Mouse (Mus musculus) limb, embryonic 10.5 days (tissue): Measurements from ENCODE around the gene Msx1. TPM values are rescaled to one million over a fixed set of nuclear protein-coding genes. Genes with fewer than 3 reads are reported as not detected.

Experiments used
- DNase-seq: peaks from one replicate; pipeline ENCODE4 v3.0.0-alpha.2; 2017; ENCODE audit warnings: low spot score
- H3K27ac ChIP-seq: fragments of 300-500 bp; sonication (generic); 2 replicates; pipeline ENCODE4 v1.5.1; 2016; ENCODE audit warnings: mild to moderate bottlenecking
- H3K27me3 ChIP-seq: fragments of 300-500 bp; sonication (generic); 2 replicates; pipeline ENCODE4 v1.6.1; 2016; ENCODE audit warnings: low read depth, mild to moderate bottlenecking; ENCODE audit not compliant: poor library complexity, severe bottlenecking
- H3K36me3 ChIP-seq: fragments of 300-500 bp; sonication (generic); 2 replicates; pipeline ENCODE4 v1.6.1; 2016; ENCODE audit warnings: mild to moderate bottlenecking, moderate library complexity
- H3K4me1 ChIP-seq: fragments of 300-500 bp; sonication (generic); 2 replicates; pipeline ENCODE4 v1.6.1; 2016
- H3K4me3 ChIP-seq: fragments of 300-500 bp; sonication (generic); 2 replicates; pipeline ENCODE4 v1.5.1; 2016; ENCODE audit warnings: mild to moderate bottlenecking, moderate library complexity
- H3K9me3 ChIP-seq: fragments of 300-500 bp; sonication (generic); replicated peaks from 2 replicates; pipeline ENCODE4 v1.6.1; 2016; ENCODE audit warnings: mild to moderate bottlenecking
- WGBS: fragments of 180-500 bp; shearing (Covaris S2); methylation state at CpG from one replicate; pipeline ENCODE4 v1.1.7; 2016; 5-methylcytosine and 5-hydroxymethylcytosine counted together
- polyA plus RNA-seq: library from polyadenylated mRNA; unstranded; fragments of >200 nt; fragmentation: Nextera tagmentation; extraction: Ambion mirVana; gene quantifications from 2 replicates; pipeline ENCODE4 v1.2.1, GENCODE M21; 2016

Gene Msx1
- polyA plus RNA-seq, result 360 and 372 TPM in 2 replicates

DNA sequence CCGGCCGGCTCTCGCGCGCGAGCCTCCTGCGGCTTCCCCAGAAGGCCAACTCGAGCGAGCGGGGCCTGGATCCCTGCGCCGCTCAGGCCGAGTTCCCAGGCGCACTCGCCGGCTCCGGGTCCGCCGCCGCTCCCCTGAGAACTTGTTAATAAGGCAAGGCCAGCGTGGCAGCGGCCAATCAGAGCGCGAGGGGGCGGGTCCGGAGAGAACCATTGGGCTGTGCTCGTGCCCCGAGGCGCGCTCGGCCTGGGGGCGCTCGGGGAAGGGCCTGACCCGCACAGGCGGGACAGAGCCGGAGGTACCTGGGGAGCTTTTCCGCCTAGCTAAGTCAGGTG is at the start of gene Msx1:
TSS of gene Msx1 (minus strand) at position 123 of the 335 bp plus-strand sequence.
- Histone ChIP-seq H3K27me3 (peaks cover 88% of the 10 kb centered on the region), H3K27ac (peak within 1 kb of the TSS; percentile 93), H3K4me1 (peaks cover 94% of the 10 kb centered on the region), H3K4me3 (peak within 1 kb of the TSS; percentile 86), H3K9me3 (no peaks in the 10 kb centered on the region; the same call in 1 of the 2 replicates), H3K36me3 (peaks cover 23% of the 10 kb centered on the region)
- peak; percentile 96 for DNase-seq
- 0% methylated on average over 37 of the region's 37 CpGs for WGBS

GRCm38 (mm10) chr5:37865471-37865870 is 41.1 kb upstream of the Msx1 start:
- H3K27ac ChIP-seq, result no peak overlapping the region
- 72% methylated on average over 6 of the region's 6 CpGs for WGBS
- no peak for DNase-seq
- no peaks in the 10 kb centered on the region for H3K9me3 ChIP-seq
- H3K27me3 ChIP-seq, result peaks cover 33% of the 10 kb centered on the region
- H3K4me3 ChIP-seq, result no peak overlapping the region
- H3K4me1 ChIP-seq, result peaks cover 34% of the 10 kb centered on the region
- H3K36me3 ChIP-seq, result no peaks in the 10 kb centered on the region

- Histone ChIP-seq H3K36me3 (no peaks in the 10 kb centered on the region), H3K4me1 (peaks cover 44% of the 10 kb centered on the region), H3K9me3 (no peaks in the 10 kb centered on the region), H3K27me3 (peaks cover 42% of the 10 kb centered on the region), H3K4me3 (no peak overlapping the region), H3K27ac (no peak overlapping the region)
- DNase-seq, result no peak
- 93% methylated on average over 2 of the region's 2 CpGs for WGBS
These were observed 39.9 kb upstream of the Msx1 start for GRCm38 (mm10) chr5:37864309-37864708.

DNA sequence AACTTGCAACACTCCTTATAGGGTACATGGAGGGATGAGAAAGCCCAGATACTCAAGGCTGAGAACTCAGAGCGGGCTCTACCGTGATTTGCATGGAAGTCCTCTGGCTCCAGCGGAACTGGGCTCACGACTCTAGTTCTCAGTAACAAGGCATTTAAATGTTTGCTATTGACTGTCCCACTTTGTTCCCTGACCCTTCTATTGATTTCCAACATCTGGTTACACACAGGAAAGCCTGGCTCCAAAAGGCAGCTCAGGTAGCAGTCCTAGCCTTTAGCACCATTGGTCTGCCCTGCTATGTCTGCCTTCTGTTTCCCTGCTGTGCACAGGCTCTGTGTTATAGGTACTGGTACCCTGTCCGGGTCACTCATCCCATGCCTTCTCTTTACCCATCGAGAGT is 36.5 kb upstream of the Msx1 start:
- Histone ChIP-seq H3K4me3 (no peak overlapping the region), H3K27me3 (peaks cover 58% of the 10 kb centered on the region), H3K36me3 (no peaks in the 10 kb centered on the region), H3K4me1 (peaks cover 72% of the 10 kb centered on the region), H3K9me3 (no peaks in the 10 kb centered on the region), H3K27ac (0 out of 2 replicates have a peak overlapping the region, but pooled peaks have one; percentile 33)
- whole genome bisulfite sequencing, result 84% methylated on average over 6 of the region's 6 CpGs
- DNase-seq, result no peak

DNA sequence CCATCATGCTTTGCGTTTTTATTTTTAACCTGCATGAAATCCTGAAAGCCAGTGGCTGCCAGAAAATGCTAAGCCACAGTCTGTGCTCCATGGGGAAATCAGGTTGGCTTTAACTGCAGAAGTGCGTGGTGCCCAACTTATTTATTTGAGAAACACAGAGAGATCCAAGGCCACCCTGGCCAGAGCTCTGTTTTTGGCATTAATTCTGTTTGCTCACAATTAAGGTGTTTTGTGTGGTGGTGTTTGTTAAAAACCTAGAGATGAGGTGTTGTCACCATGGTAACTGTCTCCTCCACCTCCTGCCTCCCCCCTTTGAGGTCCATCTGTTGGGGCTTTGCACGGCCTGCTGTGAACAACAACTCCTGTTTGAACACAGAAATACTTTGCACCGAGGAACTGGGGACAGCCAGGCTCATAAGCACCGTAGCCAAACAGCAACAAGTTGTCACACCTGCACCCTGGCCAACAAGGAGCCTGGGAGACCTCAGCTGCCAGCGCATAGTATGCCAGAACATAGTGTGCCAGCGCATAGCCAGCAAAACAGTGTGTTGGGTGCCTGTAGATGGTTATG is 35.9 kb upstream of the Msx1 start:
- WGBS, result 62% methylated on average over 7 of the region's 7 CpGs
- Histone ChIP-seq H3K36me3 (no peaks in the 10 kb centered on the region), H3K9me3 (no peaks in the 10 kb centered on the region), H3K27ac (0 out of 2 replicates have a peak overlapping the region, but pooled peaks have one; percentile 33), H3K4me1 (peaks cover 70% of the 10 kb centered on the region), H3K27me3 (peaks cover 64% of the 10 kb centered on the region), H3K4me3 (no peak overlapping the region)
- no peak for DNase-seq

DNA sequence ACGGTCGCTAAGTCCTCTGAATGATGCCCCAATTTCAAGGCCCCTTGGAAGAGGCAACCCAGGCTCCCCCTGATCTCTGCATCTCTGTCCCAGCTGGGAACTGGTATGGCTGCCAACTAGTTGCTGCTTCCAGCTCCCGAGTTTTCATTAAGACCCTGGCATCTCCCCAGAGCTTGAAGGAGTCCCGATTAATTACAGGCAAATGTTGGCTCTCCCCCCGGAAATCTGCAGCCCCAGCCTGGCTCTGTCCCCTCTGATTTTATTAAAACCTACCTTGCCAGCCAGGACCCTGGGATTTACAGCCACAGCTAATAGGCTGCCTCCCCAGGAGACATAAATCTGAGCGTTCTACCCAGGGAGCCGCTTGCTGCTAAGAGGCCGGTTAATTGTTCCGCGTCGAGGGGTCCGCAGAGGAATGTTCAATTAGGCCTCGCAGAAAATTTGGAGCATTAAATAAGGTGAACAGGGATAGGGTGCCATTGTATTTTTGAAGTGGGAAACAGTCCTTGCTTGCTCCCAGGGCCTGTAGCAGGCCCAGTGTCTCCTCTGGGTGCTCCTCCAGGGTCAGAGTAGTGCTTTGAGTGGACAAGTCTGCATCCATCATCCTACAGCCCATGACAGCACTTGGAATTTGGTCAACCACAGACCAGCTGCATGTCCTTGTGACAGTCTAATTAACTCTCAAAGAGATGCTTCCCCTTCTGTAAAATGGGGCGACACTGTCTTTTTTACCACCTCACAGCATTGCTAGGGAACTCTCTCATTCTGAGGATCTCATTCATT is 33.6 kb upstream of the Msx1 start:
- Histone ChIP-seq H3K36me3 (no peaks in the 10 kb centered on the region), H3K4me1 (peaks cover 67% of the 10 kb centered on the region), H3K4me3 (0 out of 2 replicates have a peak overlapping the region, but pooled peaks have one; percentile 0), H3K27me3 (peaks cover 65% of the 10 kb centered on the region), H3K9me3 (no peaks in the 10 kb centered on the region), H3K27ac (peak overlapping the region; percentile 39; the same call in 1 of the 2 replicates)
- 19% methylated on average over 14 of the region's 14 CpGs for WGBS
- DNase-seq, result no peak

- Histone ChIP-seq H3K9me3 (no peaks in the 10 kb centered on the region), H3K4me3 (no peak overlapping the region), H3K27me3 (peaks cover 67% of the 10 kb centered on the region), H3K36me3 (no peaks in the 10 kb centered on the region), H3K27ac (no peak overlapping the region), H3K4me1 (peaks cover 58% of the 10 kb centered on the region)
- WGBS, result 34% methylated on average over 5 of the region's 5 CpGs
- no peak for DNase-seq
These were observed 31.7 kb upstream of the Msx1 start for GRCm38 (mm10) chr5:37856057-37856456.

DNA sequence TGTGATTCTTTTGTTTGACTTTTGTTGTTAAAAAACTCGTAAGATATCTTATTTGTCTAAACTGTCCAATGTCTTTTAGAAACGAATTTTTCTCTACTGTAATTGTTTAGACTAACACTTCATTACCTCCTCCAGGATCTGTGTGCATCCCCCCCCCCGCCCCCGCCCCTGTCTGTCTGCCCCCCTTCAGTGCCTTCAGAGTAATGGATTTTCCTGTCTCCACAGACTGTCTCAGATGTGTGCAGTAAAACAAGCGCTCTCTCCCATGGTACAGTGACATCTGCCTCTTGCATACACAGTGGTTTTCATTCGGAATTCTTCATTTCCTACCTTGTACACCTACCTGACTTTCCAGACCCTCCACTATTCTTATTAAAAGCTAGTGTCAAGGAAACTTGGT is 29.9 kb upstream of the Msx1 start:
- H3K27ac ChIP-seq, result no peak overlapping the region

DNA sequence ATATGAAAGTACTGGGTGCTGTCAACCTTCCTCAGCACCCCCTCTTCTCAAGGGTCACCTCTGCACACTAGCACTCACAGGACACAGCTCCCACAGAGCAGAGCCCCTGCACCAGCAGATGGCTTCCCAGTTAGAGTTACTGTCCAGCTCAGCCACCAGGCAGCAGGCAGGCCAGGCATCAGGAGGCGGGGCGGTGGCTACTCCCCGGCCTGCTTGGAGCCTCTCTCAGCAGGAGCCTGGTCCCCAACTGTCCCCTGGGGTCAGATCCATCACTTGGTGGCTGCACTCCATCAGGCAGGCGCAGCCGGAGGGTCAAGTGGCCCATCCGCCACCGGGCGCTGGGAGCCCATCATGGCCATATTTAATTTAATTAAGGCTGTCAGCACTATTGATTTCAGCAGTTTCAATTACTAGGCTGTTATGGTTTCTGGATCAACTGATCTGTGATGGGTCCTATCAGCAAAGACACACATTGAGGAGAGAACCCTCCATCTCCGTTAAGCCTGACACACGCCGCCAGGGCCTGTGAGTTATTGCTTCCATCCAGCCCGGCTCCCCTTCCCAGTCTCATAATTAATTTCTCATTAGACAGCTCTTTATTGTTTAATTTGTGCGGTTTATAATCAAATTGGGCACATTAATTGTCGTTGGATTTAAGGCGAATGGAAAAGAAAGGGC is 27.1 kb upstream of the Msx1 start:
- H3K36me3 ChIP-seq, result no peaks in the 10 kb centered on the region
- DNase-seq, result peak; percentile 54
- H3K4me3 ChIP-seq, result no peak overlapping the region
- no peaks in the 10 kb centered on the region for H3K9me3 ChIP-seq
- WGBS, result 19% methylated on average over 15 of the region's 15 CpGs
- H3K27me3 ChIP-seq, result peaks cover 55% of the 10 kb centered on the region
- H3K27ac ChIP-seq, result no peak overlapping the region
- H3K4me1 ChIP-seq, result peaks cover 31% of the 10 kb centered on the region

More for the DNA sequence above, 29.9 kb upstream of the Msx1 start:
- Histone ChIP-seq H3K4me1 (peaks cover 53% of the 10 kb centered on the region), H3K4me3 (no peak overlapping the region), H3K9me3 (no peaks in the 10 kb centered on the region), H3K36me3 (no peaks in the 10 kb centered on the region), H3K27me3 (peaks cover 58% of the 10 kb centered on the region)
- DNase-seq, result no peak
- 71% methylated on average over 6 of the region's 6 CpGs for WGBS

DNA sequence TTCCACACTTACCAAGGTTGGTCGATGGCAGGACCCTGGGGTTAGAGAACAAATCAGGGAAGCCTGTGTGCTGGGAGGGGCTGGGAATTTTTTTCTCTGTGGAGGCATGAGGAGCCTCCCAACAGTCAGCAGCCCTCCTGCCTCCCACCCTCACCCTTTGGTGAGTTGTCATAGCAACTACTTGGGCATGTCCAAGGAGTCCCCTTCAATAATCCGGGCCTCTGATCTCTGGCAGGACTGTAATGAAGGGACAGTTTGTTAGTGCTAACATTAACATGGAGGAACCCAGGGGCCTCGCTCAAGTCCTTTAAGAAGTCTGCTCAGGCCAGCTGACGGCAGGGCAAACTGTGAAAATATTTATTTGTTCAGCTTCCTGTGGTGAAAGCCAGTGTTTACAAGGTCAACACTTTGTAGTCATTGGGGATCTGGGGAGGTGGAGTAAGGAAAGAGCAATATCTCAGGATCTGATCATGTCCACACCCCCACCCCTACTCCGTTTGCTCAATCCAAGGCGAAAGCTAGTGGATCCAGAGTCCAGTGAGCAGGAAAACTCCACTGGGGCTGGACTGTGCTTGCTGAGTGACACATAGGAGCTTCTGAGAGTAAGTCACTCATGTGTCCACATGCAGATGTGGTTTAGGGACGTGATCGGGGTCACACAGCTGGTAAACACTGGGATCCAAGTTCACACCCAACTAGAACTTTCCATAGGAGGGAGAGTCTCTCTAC is 24.8 kb upstream of the Msx1 start:
- no peak overlapping the region for H3K27ac ChIP-seq
- no peak for DNase-seq
- H3K27me3 ChIP-seq, result peaks cover 45% of the 10 kb centered on the region
- H3K9me3 ChIP-seq, result no peaks in the 10 kb centered on the region
- H3K4me1 ChIP-seq, result peaks cover 24% of the 10 kb centered on the region
- WGBS, result 43% methylated on average over 8 of the region's 8 CpGs
- H3K4me3 ChIP-seq, result no peak overlapping the region
- no peaks in the 10 kb centered on the region for H3K36me3 ChIP-seq

DNA sequence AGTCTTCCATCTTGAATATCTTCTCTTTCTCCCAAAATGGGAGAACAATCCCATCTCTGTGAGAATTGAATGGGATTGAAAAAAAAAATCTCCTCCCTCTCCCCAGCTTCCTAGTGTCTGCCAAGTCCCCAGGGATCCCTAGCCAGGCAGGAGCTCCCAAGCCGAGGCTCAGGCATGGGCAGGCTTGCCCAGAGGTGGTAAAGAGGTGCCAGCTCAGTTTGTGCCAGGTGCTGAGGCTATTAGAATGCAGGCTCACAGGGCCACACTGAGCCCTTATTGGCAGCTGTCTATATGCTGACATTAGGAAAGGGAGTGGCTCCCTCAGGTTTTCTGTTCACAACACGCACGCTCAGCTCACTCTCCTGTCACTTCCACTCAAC is 11.9 kb upstream of the Msx1 start:
- Histone ChIP-seq H3K36me3 (no peaks in the 10 kb centered on the region), H3K4me1 (peaks cover 64% of the 10 kb centered on the region), H3K27ac (no peak overlapping the region), H3K9me3 (no peaks in the 10 kb centered on the region), H3K27me3 (peaks cover 84% of the 10 kb centered on the region), H3K4me3 (no peak overlapping the region)
- DNase-seq, result no peak
- 59% methylated on average over 3 of the region's 3 CpGs for WGBS

- Histone ChIP-seq H3K36me3 (no peaks in the 10 kb centered on the region), H3K4me3 (no peak overlapping the region), H3K27me3 (peaks cover 89% of the 10 kb centered on the region), H3K27ac (no peak overlapping the region), H3K9me3 (no peaks in the 10 kb centered on the region), H3K4me1 (peaks cover 61% of the 10 kb centered on the region)
- DNase-seq, result peak; percentile 35
- 4% methylated on average over 6 of the region's 6 CpGs for WGBS
These were observed 11.3 kb upstream of the Msx1 start for GRCm38 (mm10) chr5:37835590-37836266.
